Mouse (Mus musculus) hindbrain, embryonic 14.5 days (tissue): Measurements from ENCODE around the gene Ric8b. TPM values are rescaled to one million over a fixed set of nuclear protein-coding genes. Genes with fewer than 3 reads are reported as not detected.

Source experiments
- ATAC-seq: fragments of 200-750 bp; cut with Nextera tagmentation; 2 replicates; pipeline ENCODE4 v1.8.0; 2017; ENCODE audit warnings: moderate number of reproducible peaks, mild to moderate bottlenecking, moderate TSS enrichment, moderate library complexity; ENCODE audit not compliant: low FRiP score
- DNase-seq: peaks from one replicate; pipeline ENCODE4 v3.0.0-alpha.2; 2015; ENCODE audit warnings: low spot score
- H3K27ac ChIP-seq: fragments of 300-500 bp; sonication (generic); 2 replicates; pipeline ENCODE4 v1.5.1; 2014; ENCODE audit warnings: mild to moderate bottlenecking, moderate library complexity
- H3K27me3 ChIP-seq: fragments of 300-500 bp; sonication (generic); 2 replicates; pipeline ENCODE4 v1.6.1; 2014; ENCODE audit warnings: mild to moderate bottlenecking, low read length, mixed read lengths; ENCODE audit not compliant: control insufficient read depth, insufficient read depth
- H3K36me3 ChIP-seq: fragments of 300-500 bp; sonication (generic); replicated peaks from 2 replicates; pipeline ENCODE4 v1.6.1; 2014; ENCODE audit not compliant: control insufficient read depth, insufficient read depth
- H3K4me1 ChIP-seq: fragments of 300-500 bp; sonication (generic); replicated peaks from 2 replicates; pipeline ENCODE4 v1.6.1; 2014; ENCODE audit warnings: antibody characterized with exemption, low read length, mixed read lengths; ENCODE audit not compliant: control insufficient read depth, insufficient read depth
- H3K4me2 ChIP-seq: fragments of 300-500 bp; sonication (generic); replicated peaks from 2 replicates; pipeline ENCODE4 v1.6.1; 2014; ENCODE audit warnings: mild to moderate bottlenecking, moderate library complexity
- H3K4me3 ChIP-seq: fragments of 300-500 bp; sonication (generic); replicated peaks from 2 replicates; pipeline ENCODE4 v1.5.1; 2014; ENCODE audit warnings: mild to moderate bottlenecking, low read length
- H3K9ac ChIP-seq: fragments of 300-500 bp; sonication (generic); 2 replicates; pipeline ENCODE4 v1.6.1; 2014
- H3K9me3 ChIP-seq: fragments of 300-500 bp; sonication (generic); 2 replicates; pipeline ENCODE4 v1.6.1; 2016; ENCODE audit warnings: low read length; ENCODE audit not compliant: control insufficient read depth
- WGBS: fragments of 180-500 bp; shearing (Covaris S2); extraction: QIAGEN DNeasy Blood & Tissue Kit; methylation state at CpG from one replicate; pipeline ENCODE4 v1.1.7; 2014; 5-methylcytosine and 5-hydroxymethylcytosine counted together
- polyA plus RNA-seq: library from polyadenylated mRNA; unstranded; fragments of >200 nt; fragmentation: Nextera tagmentation; extraction: Ambion mirVana; gene quantifications from 2 replicates; pipeline ENCODE4 v1.2.1, GENCODE M21; 2014

Ric8b gene
- polyA plus RNA-seq: 45.6 and 49.4 TPM in 2 replicates

GRCm38 (mm10) chr10:84916810-84917730, at the start of gene Ric8b:
Gene Ric8b (plus strand): TSS chr10:84917616.
- H3K36me3 ChIP-seq: 0 out of 2 replicates have a peak, but pooled peaks cover 3% of the 10 kb centered on the region
- H3K9ac ChIP-seq: peak within 1 kb of the TSS; percentile 89
- H3K4me1 ChIP-seq: peaks cover 25% of the 10 kb centered on the region
- peak; percentile 97 for DNase-seq
- H3K4me2 ChIP-seq: peak within 1 kb of the TSS; percentile 81
- peak within 1 kb of the TSS; percentile 95 for H3K27ac ChIP-seq
- H3K9me3 ChIP-seq: no peaks in the 10 kb centered on the region
- WGBS: under 1% methylated on average over 51 of the region's 51 CpGs
- peak; percentile 97 for ATAC-seq
- H3K27me3 ChIP-seq: no peaks in the 10 kb centered on the region
- peak within 1 kb of the TSS; percentile 87 for H3K4me3 ChIP-seq

GRCm38 (mm10) chr10:84871285-84871684, 46.1 kb upstream of the Ric8b start:
- Histone ChIP-seq H3K27me3 (no peaks in the 10 kb centered on the region), H3K9ac (no peak overlapping the region; the same call in 1 of the 2 replicates), H3K27ac (0 out of 2 replicates have a peak overlapping the region, but pooled peaks have one; percentile 26), H3K9me3 (no peaks in the 10 kb centered on the region), H3K36me3 (no peaks in the 10 kb centered on the region), H3K4me1 (peaks cover 12% of the 10 kb centered on the region; the same call in 1 of the 2 replicates), H3K4me3 (no peak overlapping the region), H3K4me2 (peak overlapping the region; percentile 27; the same call in 1 of the 2 replicates)
- peak; percentile 49 for DNase-seq
- WGBS: 18% methylated on average over 12 of the region's 12 CpGs
- peak; percentile 51; the same call in 1 of the 2 replicates for ATAC-seq

GRCm38 (mm10) chr10:84871921-84872320, 45.5 kb upstream of the Ric8b start:
- no peak for DNase-seq
- peaks cover 12% of the 10 kb centered on the region; the same call in 1 of the 2 replicates for H3K4me1 ChIP-seq
- H3K4me2 ChIP-seq: no peak overlapping the region
- H3K27me3 ChIP-seq: no peaks in the 10 kb centered on the region
- H3K9ac ChIP-seq: no peak overlapping the region
- no peaks in the 10 kb centered on the region for H3K9me3 ChIP-seq
- no peak for ATAC-seq
- no peak overlapping the region for H3K4me3 ChIP-seq
- 64% methylated on average over 4 of the region's 4 CpGs for WGBS
- no peak overlapping the region for H3K27ac ChIP-seq
- no peaks in the 10 kb centered on the region for H3K36me3 ChIP-seq

GRCm38 (mm10) chr10:84879823-84880571, 37.4 kb upstream of the Ric8b start:
- H3K4me2 ChIP-seq: no peak overlapping the region
- no peak overlapping the region for H3K9ac ChIP-seq
- no peaks in the 10 kb centered on the region for H3K9me3 ChIP-seq
- no peaks in the 10 kb centered on the region for H3K4me1 ChIP-seq
- no peaks in the 10 kb centered on the region for H3K36me3 ChIP-seq
- ATAC-seq (no peak), DNase-seq (no peak)
- H3K27me3 ChIP-seq: no peaks in the 10 kb centered on the region
- no peak overlapping the region for H3K27ac ChIP-seq
- H3K4me3 ChIP-seq: no peak overlapping the region
- 56% methylated on average over 9 of the region's 9 CpGs for WGBS

DNA sequence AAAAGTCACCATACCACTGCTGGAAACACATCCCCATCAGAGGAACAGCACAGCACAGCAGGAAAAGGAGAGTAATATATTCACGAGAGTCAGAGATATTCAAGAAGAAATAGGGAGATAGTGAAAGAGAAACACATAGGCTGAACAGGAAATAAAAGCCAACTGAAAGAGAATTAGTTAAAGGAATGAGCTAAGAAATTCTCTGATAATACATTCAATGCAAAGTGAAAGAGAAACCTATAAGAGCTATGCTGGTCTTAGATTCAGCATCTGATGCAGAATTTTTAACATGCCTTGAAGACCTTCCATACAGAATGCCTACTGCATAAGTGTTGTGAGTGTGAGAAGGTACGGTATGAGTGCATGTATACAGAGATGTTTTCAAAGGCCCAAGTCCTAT, 34.9 kb upstream of the Ric8b start:
- WGBS: 90% methylated on average over 2 of the region's 2 CpGs
- H3K4me3 ChIP-seq: no peak overlapping the region

DNA sequence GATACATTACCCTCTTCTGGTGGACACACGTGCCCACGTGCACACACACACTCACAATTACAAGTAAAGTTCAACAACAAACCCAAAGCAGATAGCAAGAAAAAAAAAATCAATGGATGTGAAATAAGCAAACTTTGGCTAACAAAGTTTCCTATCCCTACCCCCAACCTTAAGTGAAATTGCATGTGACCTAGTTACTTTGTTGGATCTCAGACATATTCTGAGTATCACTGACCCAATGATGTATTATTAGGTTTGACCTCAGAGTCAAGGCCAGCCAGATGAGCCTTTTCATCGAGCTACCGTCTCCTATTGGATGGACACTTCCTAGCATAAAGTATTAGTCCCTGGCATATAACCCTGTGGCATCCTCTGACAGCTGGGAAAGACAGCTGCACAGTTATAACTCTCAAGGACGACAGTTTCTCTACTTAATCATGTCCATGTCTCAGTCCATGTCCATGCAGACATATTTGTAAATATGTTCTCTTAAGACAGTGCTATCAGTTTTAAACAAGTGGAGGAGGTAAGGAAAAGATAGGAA, 32.0 kb upstream of the Ric8b start:
- ATAC-seq: no peak
- no peak overlapping the region for H3K27ac ChIP-seq
- H3K4me1 ChIP-seq: 0 out of 2 replicates have a peak, but pooled peaks cover 6% of the 10 kb centered on the region
- H3K36me3 ChIP-seq: no peaks in the 10 kb centered on the region
- H3K4me2 ChIP-seq: no peak overlapping the region
- H3K9ac ChIP-seq: no peak overlapping the region
- no peaks in the 10 kb centered on the region for H3K27me3 ChIP-seq
- H3K9me3 ChIP-seq: no peaks in the 10 kb centered on the region
- 66% methylated on average over 5 of the region's 5 CpGs for WGBS
- no peak overlapping the region for H3K4me3 ChIP-seq
- DNase-seq: no peak

More for the DNA sequence above, 34.9 kb upstream of the Ric8b start:
- Histone ChIP-seq H3K4me2 (no peak overlapping the region), H3K9ac (no peak overlapping the region), H3K9me3 (no peaks in the 10 kb centered on the region), H3K4me1 (no peaks in the 10 kb centered on the region), H3K27ac (no peak overlapping the region), H3K27me3 (no peaks in the 10 kb centered on the region), H3K36me3 (no peaks in the 10 kb centered on the region)
- DNase-seq: no peak
- ATAC-seq: no peak

DNA sequence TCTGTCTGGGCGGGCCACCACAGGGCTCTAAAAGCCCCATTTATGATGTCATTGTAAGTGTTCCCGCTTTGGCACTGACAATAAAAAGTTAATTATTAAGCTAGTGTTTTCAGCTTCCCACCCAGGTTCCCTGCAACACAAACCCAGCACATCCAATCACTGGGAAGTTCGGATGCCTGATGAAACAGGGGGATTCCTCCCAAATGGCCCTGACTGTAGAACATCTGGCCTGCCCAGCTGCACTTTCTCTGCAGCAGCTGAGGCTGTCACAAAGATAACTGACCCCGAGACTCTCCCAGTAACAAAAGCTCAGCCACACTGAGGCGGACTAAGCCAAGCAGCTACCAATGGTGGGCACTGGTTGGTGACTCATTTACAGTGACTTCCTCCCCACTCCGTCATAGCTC, 31.2 kb upstream of the Ric8b start:
- H3K9ac ChIP-seq: no peak overlapping the region
- H3K9me3 ChIP-seq: no peaks in the 10 kb centered on the region
- no peak overlapping the region for H3K4me3 ChIP-seq
- no peak overlapping the region for H3K4me2 ChIP-seq
- H3K36me3 ChIP-seq: no peaks in the 10 kb centered on the region
- no peak for ATAC-seq
- 0 out of 2 replicates have a peak, but pooled peaks cover 6% of the 10 kb centered on the region for H3K4me1 ChIP-seq
- WGBS: 38% methylated on average over 6 of the region's 6 CpGs
- no peak for DNase-seq
- H3K27me3 ChIP-seq: no peaks in the 10 kb centered on the region
- no peak overlapping the region for H3K27ac ChIP-seq

GRCm38 (mm10) chr10:84886785-84887184, 30.6 kb upstream of the Ric8b start:
- Histone ChIP-seq H3K4me2 (no peak overlapping the region), H3K4me1 (0 out of 2 replicates have a peak, but pooled peaks cover 6% of the 10 kb centered on the region), H3K27ac (no peak overlapping the region), H3K36me3 (no peaks in the 10 kb centered on the region), H3K9me3 (no peaks in the 10 kb centered on the region), H3K4me3 (no peak overlapping the region), H3K27me3 (no peaks in the 10 kb centered on the region), H3K9ac (no peak overlapping the region)
- WGBS: 83% methylated on average over 8 of the region's 8 CpGs
- ATAC-seq (no peak), DNase-seq (no peak)
